In genomic region chr5:64240941-64241682, GRCm38 (mm10) we compare ENCODE assay signal across 10 mouse cellular contexts.
DNase-seq lines count a peak whose midpoint lies in the region; ATAC-seq and TF ChIP-seq lines count a peak whose summit lies in the region.
"Had no signal": no experiment of that assay in that cellular context is flagged by ENCODE, and none has a peak within 500 bp of the region (broad histone marks: within the 10 kb centered on the region; RNA-seq: fewer than 3 reads in every experiment).

No protein-coding gene starts in this region.

- WGBS in embryonic facial prominence, embryonic 13.5 days: 75% methylated on average over 13 of the region's 13 CpGs
- 76% methylated on average over 13 of the region's 13 CpGs for WGBS in embryonic facial prominence, embryonic 10.5 days
- WGBS in lung, embryonic 16.5 days: 40% methylated on average over 13 of the region's 13 CpGs
- WGBS in heart, embryonic 15.5 days: 32% methylated on average over 13 of the region's 13 CpGs
- 69% methylated on average over 13 of the region's 13 CpGs for WGBS in olfactory bulb, adult 2 months

- no peak overlapping the region for H3K4me3 ChIP-seq in embryonic facial prominence, embryonic 13.5 days
- no peak overlapping the region for H3K4me3 ChIP-seq in embryonic facial prominence, embryonic 10.5 days
- no peak overlapping the region for H3K4me3 ChIP-seq in lung, embryonic 16.5 days (ENCODE audit: low read length)
- no peak overlapping the region for H3K4me3 ChIP-seq in heart, embryonic 15.5 days
- H3K4me3 ChIP-seq in olfactory bulb, adult 2 months (ENCODE audit: insufficient read depth, low read depth, low read length): no peak overlapping the region
- H3K4me3 ChIP-seq: limb, embryonic 13.5 days had no signal

- TF ChIP-seq POLR2A in olfactory bulb, adult 2 months (IDR thresholded peaks at IDR 0.05; ENCODE audit: insufficient read depth, low read depth, low read length): no peak

- peak overlapping the region; percentile 4; the same call in 1 of the 2 replicates for H3K27ac ChIP-seq in embryonic facial prominence, embryonic 13.5 days
- no peak overlapping the region for H3K27ac ChIP-seq in embryonic facial prominence, embryonic 10.5 days (replicated peaks)
- H3K27ac ChIP-seq in lung, embryonic 16.5 days (ENCODE audit: low read length): peak overlapping the region; percentile 28; the same call in 1 of the 2 replicates
- H3K27ac ChIP-seq in heart, embryonic 15.5 days: peak overlapping the region; percentile 58
- H3K27ac ChIP-seq in olfactory bulb, adult 2 months (ENCODE audit: insufficient read depth, low read depth, low read length): 0 out of 2 replicates have a peak overlapping the region, but pooled peaks have one; percentile 6
- H3K27ac ChIP-seq: limb, embryonic 13.5 days had no signal

- no peak overlapping the region for H3K9ac ChIP-seq in embryonic facial prominence, embryonic 13.5 days
- H3K9ac ChIP-seq in lung, embryonic 16.5 days (ENCODE audit: low read length): no peak overlapping the region
- H3K9ac ChIP-seq in heart, embryonic 15.5 days: no peak overlapping the region
- H3K9ac ChIP-seq: limb, embryonic 13.5 days had no signal

- no peak for ATAC-seq in embryonic facial prominence, embryonic 13.5 days (ENCODE audit: insufficient number of reproducible peaks, insufficient read depth, low FRiP score, low TSS enrichment, low read depth)
- no peak for ATAC-seq in lung, embryonic 16.5 days (ENCODE audit: low read depth)
- ATAC-seq in heart, embryonic 15.5 days (replicated peaks; ENCODE audit: insufficient number of reproducible peaks, insufficient read depth, low FRiP score, low read depth): peak; percentile 38; the same call in 1 of the 2 replicates
- no peak for ATAC-seq in activated CD4-positive, CD25-positive, alpha-beta regulatory T cell, adult 4 months
- ATAC-seq: inflammation-experienced regulatory T-cells, adult 6 months had no signal

- no peak for DNase-seq in embryonic facial prominence, embryonic 10.5 days (ENCODE audit: low spot score)
- no peak for DNase-seq in lung, postnatal 14 days
- no peak for DNase-seq in right cerebral cortex, postnatal 14 days

- H3K27me3 ChIP-seq in embryonic facial prominence, embryonic 13.5 days: no peaks in the 10 kb centered on the region
- H3K27me3 ChIP-seq in embryonic facial prominence, embryonic 10.5 days (replicated peaks; ENCODE audit: low read depth, poor library complexity, severe bottlenecking): no peaks in the 10 kb centered on the region
- H3K27me3 ChIP-seq in lung, embryonic 16.5 days (ENCODE audit: control insufficient read depth, insufficient read depth, low read depth, low read length): no peaks in the 10 kb centered on the region
- no peaks in the 10 kb centered on the region for H3K27me3 ChIP-seq in heart, embryonic 15.5 days
- H3K27me3 ChIP-seq: limb, embryonic 13.5 days had no signal

- H3K9me3 ChIP-seq in embryonic facial prominence, embryonic 13.5 days: no peaks in the 10 kb centered on the region
- H3K9me3 ChIP-seq in embryonic facial prominence, embryonic 10.5 days: no peaks in the 10 kb centered on the region
- H3K9me3 ChIP-seq in lung, embryonic 16.5 days (ENCODE audit: control insufficient read depth, low read length): no peaks in the 10 kb centered on the region
- no peaks in the 10 kb centered on the region for H3K9me3 ChIP-seq in heart, embryonic 15.5 days (replicated peaks)
- H3K9me3 ChIP-seq: limb, embryonic 13.5 days had no signal

- no peak for TF ChIP-seq CTCF in olfactory bulb, adult 2 months (IDR thresholded peaks at IDR 0.05; ENCODE audit: insufficient read depth, low read depth, low read length)

- H3K4me1 ChIP-seq in embryonic facial prominence, embryonic 13.5 days: peaks cover 37% of the 10 kb centered on the region
- H3K4me1 ChIP-seq in embryonic facial prominence, embryonic 10.5 days: peaks cover 45% of the 10 kb centered on the region
- peaks cover 49% of the 10 kb centered on the region for H3K4me1 ChIP-seq in lung, embryonic 16.5 days (replicated peaks; ENCODE audit: control insufficient read depth, insufficient read depth, low read length)
- peaks cover 61% of the 10 kb centered on the region for H3K4me1 ChIP-seq in heart, embryonic 15.5 days (replicated peaks)
- H3K4me1 ChIP-seq in olfactory bulb, adult 2 months (ENCODE audit: control insufficient read depth, insufficient read depth, low read length): peaks cover 16% of the 10 kb centered on the region

- H3K36me3 ChIP-seq in embryonic facial prominence, embryonic 13.5 days: no peaks in the 10 kb centered on the region
- H3K36me3 ChIP-seq in embryonic facial prominence, embryonic 10.5 days (replicated peaks): no peaks in the 10 kb centered on the region
- H3K36me3 ChIP-seq in lung, embryonic 16.5 days (ENCODE audit: control insufficient read depth, insufficient read depth, low read length): no peaks in the 10 kb centered on the region
- H3K36me3 ChIP-seq in heart, embryonic 15.5 days: no peaks in the 10 kb centered on the region
- H3K36me3 ChIP-seq: limb, embryonic 13.5 days had no signal

- no peak overlapping the region for H3K4me2 ChIP-seq in embryonic facial prominence, embryonic 13.5 days
- H3K4me2 ChIP-seq in lung, embryonic 16.5 days (ENCODE audit: low read depth, low read length): no peak overlapping the region
- peak overlapping the region; percentile 9; the same call in 1 of the 2 replicates for H3K4me2 ChIP-seq in heart, embryonic 15.5 days
- H3K4me2 ChIP-seq: limb, embryonic 13.5 days had no signal
